Mouse (Mus musculus): ENCODE results near the gene Apba2.

DNA sequence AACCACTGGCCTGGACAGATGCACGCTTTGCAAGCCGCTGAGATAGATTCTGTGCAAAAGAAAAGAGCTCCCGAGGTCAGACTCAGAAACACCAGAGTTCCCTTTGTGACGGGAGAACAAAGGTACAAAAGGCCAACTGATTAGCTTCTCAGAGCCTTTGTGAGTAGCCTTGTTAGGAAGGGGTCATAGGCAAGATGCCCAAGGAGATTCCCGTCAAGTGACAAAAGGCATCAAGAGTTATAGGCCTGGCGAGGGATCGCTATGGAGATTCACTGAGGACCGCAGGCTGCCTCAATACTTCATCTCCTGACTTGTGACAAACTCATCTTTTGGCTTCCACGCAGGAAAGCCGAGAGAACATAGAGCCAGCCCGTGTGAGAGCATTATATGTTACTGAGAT is 237.6 kb downstream of the Apba2 start:
- TF ChIP-seq GATA1 (IDR thresholded peaks at IDR 0.05; ENCODE audit: borderline replicate concordance, low read length) = no peak
- TF ChIP-seq CTCF (IDR thresholded peaks at IDR 0.05; ENCODE audit: low read depth, low read length) = no peak
- TF ChIP-seq POLR2AphosphoS5 (IDR thresholded peaks at IDR 0.05; ENCODE audit: insufficient replicate concordance, low read depth, low read length) = no peak
- no peak for TF ChIP-seq TAL1 (conservative IDR thresholded peaks at IDR 0.05; ENCODE audit: low read depth, low read length)

Data from G1E (cell line).